Mouse (Mus musculus): ENCODE results near the gene Trim25. TPM values are rescaled to one million over a fixed set of nuclear protein-coding genes. Genes with fewer than 3 reads are reported as not detected.
"Not testable (repeated sequence)": the region's sequence is repeated elsewhere in the genome, so short reads cannot be mapped to it uniquely, and the experiment has no call there.

Gene Trim25
- polyA plus RNA-seq, 1 experiment from 2014 or later: 5.5 TPM

GRCm38 (mm10) chr11:89026117-89026516, 26.9 kb downstream of the Trim25 start:
- Histone ChIP-seq H3K4me1 (no peaks in the 10 kb centered on the region), H3K9ac (replicated peaks) (no peak overlapping the region), H3K9me3 (replicated peaks) (no peaks in the 10 kb centered on the region), H3K27me3 (replicated peaks) (no peaks in the 10 kb centered on the region), H3K4me3 (replicated peaks) (no peak overlapping the region), H3K4me2 (no peak overlapping the region), H3K27ac (replicated peaks) (no peak overlapping the region), H3K36me3 (no peaks in the 10 kb centered on the region)
- 97% methylated on average over 3 of the region's 3 CpGs for WGBS
- ATAC-seq (ENCODE audit: low FRiP score): no peak

- Histone ChIP-seq H3K9ac (replicated peaks) (no peak overlapping the region), H3K9me3 (replicated peaks) (no peaks in the 10 kb centered on the region), H3K4me1 (no peaks in the 10 kb centered on the region), H3K27me3 (replicated peaks) (no peaks in the 10 kb centered on the region), H3K27ac (replicated peaks) (no peak overlapping the region), H3K4me3 (replicated peaks) (no peak overlapping the region), H3K36me3 (no peaks in the 10 kb centered on the region), H3K4me2 (no peak overlapping the region)
- ATAC-seq (ENCODE audit: low FRiP score): no peak
- WGBS: 78% methylated on average over 10 of the region's 10 CpGs
Observed at GRCm38 (mm10) chr11:89027955-89028361, 28.8 kb downstream of the Trim25 start.

- H3K4me2 ChIP-seq: no peak overlapping the region
- ATAC-seq (ENCODE audit: low FRiP score): no peak
- H3K4me3 ChIP-seq (replicated peaks): no peak overlapping the region
- no peak overlapping the region for H3K27ac ChIP-seq (replicated peaks)
- no peaks in the 10 kb centered on the region for H3K9me3 ChIP-seq (replicated peaks)
- H3K27me3 ChIP-seq (replicated peaks): no peaks in the 10 kb centered on the region
- WGBS: 69% methylated on average over 10 of the region's 10 CpGs
- no peaks in the 10 kb centered on the region for H3K4me1 ChIP-seq
- H3K9ac ChIP-seq (replicated peaks): no peak overlapping the region
- H3K36me3 ChIP-seq: no peaks in the 10 kb centered on the region
Observed at GRCm38 (mm10) chr11:89028871-89029405, 29.8 kb downstream of the Trim25 start.

GRCm38 (mm10) chr11:89030552-89030951, 31.4 kb downstream of the Trim25 start:
- Histone ChIP-seq H3K9ac (replicated peaks) (no peak overlapping the region), H3K4me2 (no peak overlapping the region), H3K27me3 (replicated peaks) (no peaks in the 10 kb centered on the region), H3K27ac (replicated peaks) (no peak overlapping the region), H3K4me1 (no peaks in the 10 kb centered on the region), H3K4me3 (replicated peaks) (no peak overlapping the region), H3K9me3 (replicated peaks) (no peaks in the 10 kb centered on the region), H3K36me3 (no peaks in the 10 kb centered on the region)
- no peak for ATAC-seq (ENCODE audit: low FRiP score)
- WGBS: 79% methylated on average over 6 of the region's 6 CpGs

GRCm38 (mm10) chr11:89031189-89031588, 32.0 kb downstream of the Trim25 start:
- Histone ChIP-seq H3K4me1 (no peaks in the 10 kb centered on the region), H3K36me3 (no peaks in the 10 kb centered on the region), H3K4me3 (replicated peaks) (no peak overlapping the region), H3K9me3 (replicated peaks) (no peaks in the 10 kb centered on the region), H3K9ac (replicated peaks) (no peak overlapping the region), H3K27me3 (replicated peaks) (no peaks in the 10 kb centered on the region), H3K27ac (replicated peaks) (no peak overlapping the region), H3K4me2 (no peak overlapping the region)
- WGBS: 86% methylated on average over 1 of the region's 1 CpGs
- ATAC-seq (ENCODE audit: low FRiP score): no peak

- no peak overlapping the region for H3K4me3 ChIP-seq (replicated peaks)
- H3K36me3 ChIP-seq: peaks cover 12% of the 10 kb centered on the region
- H3K9ac ChIP-seq (replicated peaks): no peak overlapping the region
- H3K9me3 ChIP-seq (replicated peaks): no peaks in the 10 kb centered on the region
- no peaks in the 10 kb centered on the region for H3K27me3 ChIP-seq (replicated peaks)
- no peak overlapping the region for H3K27ac ChIP-seq (replicated peaks)
- no peak overlapping the region for H3K4me2 ChIP-seq
- no peaks in the 10 kb centered on the region for H3K4me1 ChIP-seq
- no peak for ATAC-seq (ENCODE audit: low FRiP score)
Observed at GRCm38 (mm10) chr11:89034592-89034991, 35.4 kb downstream of the Trim25 start.

- H3K27ac ChIP-seq (replicated peaks): no peak overlapping the region
- no peak for ATAC-seq (ENCODE audit: low FRiP score)
- no peak overlapping the region for H3K4me2 ChIP-seq
- H3K9ac ChIP-seq (replicated peaks): no peak overlapping the region
- H3K36me3 ChIP-seq: peaks cover 22% of the 10 kb centered on the region
- H3K4me3 ChIP-seq (replicated peaks): no peak overlapping the region
- H3K9me3 ChIP-seq (replicated peaks): no peaks in the 10 kb centered on the region
- H3K4me1 ChIP-seq: no peaks in the 10 kb centered on the region
- no peaks in the 10 kb centered on the region for H3K27me3 ChIP-seq (replicated peaks)
- 84% methylated on average over 3 of the region's 3 CpGs for WGBS
Observed at GRCm38 (mm10) chr11:89035552-89035951, 36.4 kb downstream of the Trim25 start.

- Histone ChIP-seq H3K9ac (replicated peaks) (no peak overlapping the region), H3K4me2 (no peak overlapping the region), H3K36me3 (peaks cover 46% of the 10 kb centered on the region), H3K27ac (replicated peaks) (no peak overlapping the region), H3K4me1 (no peaks in the 10 kb centered on the region), H3K9me3 (replicated peaks) (no peaks in the 10 kb centered on the region), H3K27me3 (replicated peaks) (no peaks in the 10 kb centered on the region), H3K4me3 (replicated peaks) (no peak overlapping the region)
- WGBS: 90% methylated on average over 6 of the region's 6 CpGs
- no peak for ATAC-seq (ENCODE audit: low FRiP score)
Observed at GRCm38 (mm10) chr11:89038496-89038895, 39.3 kb downstream of the Trim25 start.

GRCm38 (mm10) chr11:89039325-89039724, 40.1 kb downstream of the Trim25 start:
- H3K36me3 ChIP-seq: peaks cover 51% of the 10 kb centered on the region
- H3K27ac ChIP-seq (replicated peaks): no peak overlapping the region
- no peaks in the 10 kb centered on the region for H3K4me1 ChIP-seq
- ATAC-seq (ENCODE audit: low FRiP score): no peak
- no peak overlapping the region for H3K4me2 ChIP-seq
- H3K4me3 ChIP-seq (replicated peaks): no peak overlapping the region
- H3K27me3 ChIP-seq (replicated peaks): no peaks in the 10 kb centered on the region
- H3K9me3 ChIP-seq (replicated peaks): no peaks in the 10 kb centered on the region
- WGBS: 32% methylated on average over 3 of the region's 3 CpGs
- no peak overlapping the region for H3K9ac ChIP-seq (replicated peaks)

- H3K9ac ChIP-seq (replicated peaks); H3K4me3 ChIP-seq (replicated peaks); ATAC-seq (ENCODE audit: low FRiP score); H3K4me2 ChIP-seq; H3K9me3 ChIP-seq (replicated peaks); H3K27ac ChIP-seq (replicated peaks); H3K27me3 ChIP-seq (replicated peaks); H3K4me1 ChIP-seq: not testable (repeated sequence)
- WGBS: 93% methylated on average over 6 of the region's 7 CpGs
- peaks cover 69% of the 10 kb centered on the region for H3K36me3 ChIP-seq
Observed at GRCm38 (mm10) chr11:89041073-89041472, 41.9 kb downstream of the Trim25 start.

GRCm38 (mm10) chr11:89043046-89043445, 43.9 kb downstream of the Trim25 start:
- Histone ChIP-seq H3K4me3 (replicated peaks) (no peak overlapping the region), H3K27ac (replicated peaks) (no peak overlapping the region), H3K9me3 (replicated peaks) (no peaks in the 10 kb centered on the region), H3K36me3 (peaks cover 76% of the 10 kb centered on the region), H3K4me1 (no peaks in the 10 kb centered on the region), H3K27me3 (replicated peaks) (no peaks in the 10 kb centered on the region), H3K4me2 (no peak overlapping the region), H3K9ac (replicated peaks) (no peak overlapping the region)
- ATAC-seq (ENCODE audit: low FRiP score): no peak
- 89% methylated on average over 7 of the region's 7 CpGs for WGBS

GRCm38 (mm10) chr11:89045501-89045900, 46.3 kb downstream of the Trim25 start:
- peaks cover 81% of the 10 kb centered on the region for H3K36me3 ChIP-seq
- not testable (repeated sequence) for H3K4me1 ChIP-seq; H3K9me3 ChIP-seq (replicated peaks); H3K27ac ChIP-seq (replicated peaks); H3K9ac ChIP-seq (replicated peaks); ATAC-seq (ENCODE audit: low FRiP score); H3K4me2 ChIP-seq; H3K4me3 ChIP-seq (replicated peaks); H3K27me3 ChIP-seq (replicated peaks)
- 99% methylated on average over 3 of the region's 3 CpGs for WGBS

GRCm38 (mm10) chr11:89046021-89046420, 46.8 kb downstream of the Trim25 start:
- ATAC-seq (ENCODE audit: low FRiP score): no peak
- no peaks in the 10 kb centered on the region for H3K9me3 ChIP-seq (replicated peaks)
- no peak overlapping the region for H3K4me2 ChIP-seq
- 92% methylated on average over 3 of the region's 3 CpGs for WGBS
- H3K27me3 ChIP-seq (replicated peaks): no peaks in the 10 kb centered on the region
- peaks cover 81% of the 10 kb centered on the region for H3K36me3 ChIP-seq
- no peak overlapping the region for H3K27ac ChIP-seq (replicated peaks)
- no peaks in the 10 kb centered on the region for H3K4me1 ChIP-seq
- no peak overlapping the region for H3K4me3 ChIP-seq (replicated peaks)
- no peak overlapping the region for H3K9ac ChIP-seq (replicated peaks)

Measured in neural tube, embryonic 15.5 days (tissue).